Mouse (Mus musculus): Measurements from ENCODE around the gene Etv6.

DNA sequence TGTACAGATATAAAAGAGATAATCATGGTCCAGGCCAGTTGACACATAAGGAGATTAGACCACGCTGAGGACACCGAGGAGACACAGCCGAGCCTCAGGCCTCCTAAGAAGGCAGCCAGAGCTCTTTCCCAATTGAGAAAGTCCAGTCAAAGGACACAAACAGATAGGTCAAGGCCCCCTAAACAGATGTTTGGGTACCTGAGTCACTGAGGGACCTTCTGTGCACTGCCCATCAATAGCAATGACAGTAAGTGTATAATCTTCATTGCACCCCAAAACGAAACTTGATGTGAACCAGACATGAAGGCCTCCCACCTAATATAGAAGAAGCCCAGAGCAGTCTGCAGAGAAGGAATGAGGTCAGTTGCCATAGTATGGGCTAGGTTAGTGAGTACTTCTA, 226.9 kb downstream of the Etv6 start:
- no peak for TF ChIP-seq CTCF (IDR thresholded peaks at IDR 0.05; ENCODE audit: insufficient read depth, low read depth, low read length)
- TF ChIP-seq POLR2A (IDR thresholded peaks at IDR 0.05; ENCODE audit: insufficient read depth, low read depth, low read length) = no peak
